Mouse (Mus musculus) brain, embryonic 14.5 days (tissue): ENCODE measurements around the gene Wdfy2.

Source experiments
- CTCF ChIP-seq: fragments of 200-500 bp; IDR thresholded peaks from 2 replicates; pipeline ENCODE4 v1.5.1; 2012; ENCODE audit warnings: inconsistent platforms, mild to moderate bottlenecking, moderate library complexity, borderline replicate concordance; ENCODE audit not compliant: insufficient read depth, insufficient read length; ENCODE audit errors: extremely low read depth
- POLR2A ChIP-seq: fragments of 200-500 bp; IDR thresholded peaks from 2 replicates; pipeline ENCODE4 v1.6.1; 2012; ENCODE audit warnings: mild to moderate bottlenecking, inconsistent platforms, borderline replicate concordance; ENCODE audit not compliant: poor library complexity, insufficient read depth, insufficient read length, severe bottlenecking; ENCODE audit errors: extremely low read depth

DNA sequence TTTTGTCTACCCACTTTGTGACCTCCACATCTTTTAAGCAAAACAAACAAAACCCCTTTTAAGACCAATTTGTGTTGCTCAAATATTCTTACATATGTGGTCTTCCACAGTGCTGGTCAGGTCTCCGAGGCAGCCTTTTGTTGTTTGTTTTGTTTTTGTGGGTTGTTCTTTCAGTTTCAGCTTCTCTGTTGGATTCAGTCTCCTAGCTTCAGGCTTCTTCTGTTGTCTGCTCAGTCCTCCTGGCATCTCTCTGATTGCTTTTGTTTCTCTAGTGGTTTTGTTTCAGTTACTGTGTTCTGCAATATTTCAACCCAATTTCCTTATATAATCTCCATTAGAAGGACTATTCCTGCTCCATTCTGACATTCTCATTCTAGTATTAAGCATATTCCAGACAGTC is 46.1 kb downstream of the Wdfy2 start:
- TF ChIP-seq CTCF (no peak), POLR2A (no peak)
